Mouse (Mus musculus): Measurements from ENCODE around the gene Ugt1a10. TPM values are rescaled to one million over a fixed set of nuclear protein-coding genes. Genes with fewer than 3 reads are reported as not detected.

The Ugt1a10 gene
- polyA plus RNA-seq, 1 experiment from 2014 or later = 0.14 TPM

DNA sequence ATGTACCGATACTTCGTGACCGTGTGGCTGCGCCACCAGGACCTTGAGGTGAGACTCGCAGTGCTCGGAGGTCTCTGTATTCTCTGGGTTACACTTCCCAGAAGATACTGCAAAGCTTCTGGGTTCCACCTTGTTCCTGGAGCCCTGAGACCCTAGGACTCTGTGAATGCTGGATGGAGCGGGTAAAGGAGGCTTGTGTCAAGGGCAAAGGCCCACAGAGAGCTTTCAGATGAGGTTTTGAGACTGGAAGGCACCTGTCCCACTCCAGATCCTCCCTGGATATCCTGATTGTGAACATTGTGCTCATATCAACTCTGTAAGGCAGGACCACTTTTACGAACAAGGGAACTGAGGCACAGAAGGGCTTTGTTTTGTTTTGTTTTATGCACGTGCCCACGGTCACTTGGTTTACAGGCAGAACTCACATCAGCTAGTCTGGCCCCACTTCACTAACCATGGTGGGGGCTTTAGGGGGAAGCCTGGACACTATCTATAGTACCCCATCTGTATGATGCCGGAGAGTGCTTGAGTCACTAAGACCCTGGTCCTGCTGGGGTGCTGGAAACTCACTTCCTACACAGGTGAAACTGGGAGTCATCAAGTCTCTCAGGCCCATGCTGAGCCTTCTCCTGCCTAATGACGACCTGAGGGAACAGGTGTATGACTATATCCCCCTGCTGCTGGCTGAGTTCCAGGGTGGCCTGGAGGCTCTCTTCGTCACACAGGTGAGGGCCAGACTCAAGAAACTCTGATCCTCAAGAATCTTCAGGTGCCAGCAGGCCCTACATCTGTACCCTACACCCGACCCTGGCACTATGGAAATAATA, 178.4 kb downstream of the Ugt1a10 start:
- H3K9me3 ChIP-seq (replicated peaks; ENCODE audit: control insufficient read depth, low read length) = peaks cover 41% of the 10 kb centered on the region
- WGBS (ENCODE audit: insufficient replicate concordance) = 53% methylated on average over 14 of the region's 14 CpGs

DNA sequence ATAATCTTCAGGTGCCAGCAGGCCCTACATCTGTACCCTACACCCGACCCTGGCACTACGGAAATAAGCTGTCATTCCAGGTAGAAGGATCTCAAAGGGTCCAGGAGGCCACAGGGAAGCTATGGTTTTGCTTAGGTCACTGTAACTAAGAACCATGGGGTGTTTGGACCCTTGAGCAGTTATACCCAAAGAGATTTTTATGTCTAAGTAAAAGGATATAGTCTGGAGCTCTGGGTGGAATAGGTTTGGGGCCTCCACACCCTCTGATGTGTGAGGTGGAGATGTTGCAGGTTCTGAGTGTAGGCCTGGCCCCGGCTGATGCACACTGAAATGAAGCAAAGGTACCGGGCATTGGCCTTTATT, 179.0 kb downstream of the Ugt1a10 start:
- H3K27me3 ChIP-seq (ENCODE audit: control insufficient read depth, insufficient read depth, low read depth, low read length) = no peaks in the 10 kb centered on the region
- H3K4me2 ChIP-seq (ENCODE audit: low read depth, low read length) = no peak overlapping the region
- H3K4me3 ChIP-seq (ENCODE audit: low read depth, low read length) = no peak overlapping the region
- ATAC-seq (ENCODE audit: low read depth) = no peak
- no peaks in the 10 kb centered on the region for H3K36me3 ChIP-seq (ENCODE audit: control insufficient read depth, insufficient read depth)
- WGBS (ENCODE audit: insufficient replicate concordance) = 45% methylated on average over 4 of the region's 4 CpGs
- no peaks in the 10 kb centered on the region for H3K4me1 ChIP-seq (ENCODE audit: control insufficient read depth, low read depth, low read length)
- peaks cover 46% of the 10 kb centered on the region for H3K9me3 ChIP-seq (replicated peaks; ENCODE audit: control insufficient read depth, low read length)
- H3K27ac ChIP-seq (ENCODE audit: low read length) = no peak overlapping the region
- H3K9ac ChIP-seq (ENCODE audit: low read depth, low read length) = no peak overlapping the region

More for the DNA sequence above, 178.4 kb downstream of the Ugt1a10 start:
- no peak overlapping the region for H3K9ac ChIP-seq (ENCODE audit: low read depth, low read length)
- no peak for ATAC-seq (ENCODE audit: low read depth)
- H3K27me3 ChIP-seq (ENCODE audit: control insufficient read depth, insufficient read depth, low read depth, low read length) = no peaks in the 10 kb centered on the region
- no peaks in the 10 kb centered on the region for H3K4me1 ChIP-seq (ENCODE audit: control insufficient read depth, low read depth, low read length)
- H3K4me3 ChIP-seq (ENCODE audit: low read depth, low read length) = no peak overlapping the region
- no peak overlapping the region for H3K4me2 ChIP-seq (ENCODE audit: low read depth, low read length)
- H3K36me3 ChIP-seq (ENCODE audit: control insufficient read depth, insufficient read depth) = no peaks in the 10 kb centered on the region
- no peak overlapping the region for H3K27ac ChIP-seq (ENCODE audit: low read length)

DNA sequence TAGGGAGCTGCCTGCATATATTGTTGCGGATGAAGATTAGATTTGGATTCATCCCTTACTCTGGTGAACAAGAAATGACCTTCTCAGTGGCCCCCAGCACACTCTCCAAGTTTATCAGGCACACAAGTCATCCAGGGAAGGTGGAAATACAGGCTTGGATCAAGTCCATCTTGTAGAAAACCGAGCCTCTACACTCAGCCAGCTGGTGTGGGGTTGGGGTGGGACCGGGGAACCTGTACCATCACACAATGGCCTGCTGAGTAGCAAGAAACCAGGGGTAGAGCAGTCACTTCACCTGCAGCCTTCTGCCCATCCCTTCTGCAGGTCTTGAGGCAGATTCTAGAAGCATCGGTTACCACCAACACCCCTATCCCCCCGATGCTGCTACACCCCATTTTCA, 179.5 kb downstream of the Ugt1a10 start:
- Histone ChIP-seq H3K27ac (ENCODE audit: low read length) (no peak overlapping the region), H3K4me1 (ENCODE audit: control insufficient read depth, low read depth, low read length) (no peaks in the 10 kb centered on the region), H3K4me2 (ENCODE audit: low read depth, low read length) (no peak overlapping the region), H3K36me3 (ENCODE audit: control insufficient read depth, insufficient read depth) (no peaks in the 10 kb centered on the region), H3K9ac (ENCODE audit: low read depth, low read length) (no peak overlapping the region), H3K4me3 (ENCODE audit: low read depth, low read length) (no peak overlapping the region), H3K27me3 (ENCODE audit: control insufficient read depth, insufficient read depth, low read depth, low read length) (no peaks in the 10 kb centered on the region), H3K9me3 (replicated peaks; ENCODE audit: control insufficient read depth, low read length) (peaks cover 43% of the 10 kb centered on the region)
- ATAC-seq (ENCODE audit: low read depth) = no peak
- WGBS (ENCODE audit: insufficient replicate concordance) = 31% methylated on average over 5 of the region's 5 CpGs

DNA sequence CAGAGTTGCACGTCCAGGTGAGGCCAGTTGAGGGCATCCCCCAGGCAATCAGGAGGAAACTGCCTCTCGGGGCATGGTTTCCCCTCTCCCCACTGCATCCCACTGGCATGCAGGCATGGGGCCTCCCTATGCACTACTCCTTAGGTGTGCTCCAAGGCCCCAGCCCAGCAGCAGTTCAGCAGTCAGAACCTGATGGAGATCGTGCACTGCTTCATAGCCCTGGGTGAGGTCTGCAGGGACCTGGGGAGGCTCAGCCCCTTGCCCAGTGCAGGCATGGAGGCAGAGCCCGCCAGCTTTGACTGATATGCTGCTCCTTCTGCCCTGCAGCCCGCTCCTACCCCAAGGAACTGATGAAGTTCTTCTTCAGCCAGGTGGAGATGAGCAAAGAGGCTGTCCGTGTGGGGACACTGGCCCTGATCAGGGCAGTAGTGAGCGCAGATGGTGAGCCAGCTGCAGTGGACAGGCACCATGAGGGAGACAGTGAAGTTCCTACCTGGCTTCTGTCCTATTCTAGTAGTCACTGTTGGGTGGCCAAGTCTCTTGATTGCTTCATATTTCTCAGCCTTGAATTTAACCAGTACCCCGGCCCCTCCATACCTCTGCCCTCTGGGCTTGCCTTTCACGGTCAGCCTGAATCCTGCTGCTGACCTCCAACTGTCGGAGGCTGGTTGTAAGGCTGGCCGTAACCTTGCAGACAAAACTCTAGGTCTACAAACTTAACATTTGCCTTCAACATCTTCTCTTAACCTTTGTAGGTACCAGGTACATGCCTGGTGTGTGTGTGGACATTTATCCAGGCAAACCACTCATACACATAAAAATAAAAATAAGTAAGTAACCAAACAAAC, 180.1 kb downstream of the Ugt1a10 start:
- no peaks in the 10 kb centered on the region for H3K27me3 ChIP-seq (ENCODE audit: control insufficient read depth, insufficient read depth, low read depth, low read length)
- no peak overlapping the region for H3K9ac ChIP-seq (ENCODE audit: low read depth, low read length)
- no peak overlapping the region for H3K4me2 ChIP-seq (ENCODE audit: low read depth, low read length)
- no peaks in the 10 kb centered on the region for H3K4me1 ChIP-seq (ENCODE audit: control insufficient read depth, low read depth, low read length)
- peaks cover 41% of the 10 kb centered on the region for H3K9me3 ChIP-seq (replicated peaks; ENCODE audit: control insufficient read depth, low read length)
- H3K27ac ChIP-seq (ENCODE audit: low read length) = no peak overlapping the region
- H3K4me3 ChIP-seq (ENCODE audit: low read depth, low read length) = no peak overlapping the region
- no peaks in the 10 kb centered on the region for H3K36me3 ChIP-seq (ENCODE audit: control insufficient read depth, insufficient read depth)
- no peak for ATAC-seq (ENCODE audit: low read depth)
- WGBS (ENCODE audit: insufficient replicate concordance) = 44% methylated on average over 11 of the region's 11 CpGs

DNA sequence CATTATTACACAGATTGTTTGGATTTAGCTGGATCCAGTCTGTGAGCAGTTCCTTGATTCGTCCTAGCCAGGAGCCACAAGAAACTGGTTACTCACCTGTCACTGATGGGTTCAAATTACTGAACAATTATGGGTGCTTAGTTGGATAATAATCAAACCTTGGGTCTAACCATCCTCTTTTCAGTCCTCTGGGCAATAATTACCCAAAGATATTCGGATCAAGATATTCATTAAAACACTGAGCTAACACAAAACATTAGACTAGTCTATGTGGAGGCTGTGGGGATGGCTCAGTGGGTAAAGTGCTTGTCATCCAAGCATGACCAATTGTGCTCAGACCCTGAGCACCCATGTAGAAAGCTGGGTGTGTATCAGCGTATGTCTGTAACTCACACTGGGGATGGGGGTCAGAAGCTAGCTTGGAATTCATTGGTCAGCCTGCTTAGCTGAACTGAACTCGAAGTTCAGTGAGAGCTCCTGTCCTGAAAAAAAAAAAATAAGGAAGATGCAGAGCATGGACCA, 180.8 kb downstream of the Ugt1a10 start:
- H3K27me3 ChIP-seq (ENCODE audit: control insufficient read depth, insufficient read depth, low read depth, low read length) = no peaks in the 10 kb centered on the region
- peaks cover 42% of the 10 kb centered on the region for H3K9me3 ChIP-seq (replicated peaks; ENCODE audit: control insufficient read depth, low read length)
- 37% methylated on average over 4 of the region's 4 CpGs for WGBS (ENCODE audit: insufficient replicate concordance)
- H3K9ac ChIP-seq (ENCODE audit: low read depth, low read length) = no peak overlapping the region
- no peak overlapping the region for H3K4me3 ChIP-seq (ENCODE audit: low read depth, low read length)
- H3K4me1 ChIP-seq (ENCODE audit: control insufficient read depth, low read depth, low read length) = no peaks in the 10 kb centered on the region
- no peaks in the 10 kb centered on the region for H3K36me3 ChIP-seq (ENCODE audit: control insufficient read depth, insufficient read depth)
- H3K27ac ChIP-seq (ENCODE audit: low read length) = no peak overlapping the region
- no peak overlapping the region for H3K4me2 ChIP-seq (ENCODE audit: low read depth, low read length)
- no peak for ATAC-seq (ENCODE audit: low read depth)

DNA sequence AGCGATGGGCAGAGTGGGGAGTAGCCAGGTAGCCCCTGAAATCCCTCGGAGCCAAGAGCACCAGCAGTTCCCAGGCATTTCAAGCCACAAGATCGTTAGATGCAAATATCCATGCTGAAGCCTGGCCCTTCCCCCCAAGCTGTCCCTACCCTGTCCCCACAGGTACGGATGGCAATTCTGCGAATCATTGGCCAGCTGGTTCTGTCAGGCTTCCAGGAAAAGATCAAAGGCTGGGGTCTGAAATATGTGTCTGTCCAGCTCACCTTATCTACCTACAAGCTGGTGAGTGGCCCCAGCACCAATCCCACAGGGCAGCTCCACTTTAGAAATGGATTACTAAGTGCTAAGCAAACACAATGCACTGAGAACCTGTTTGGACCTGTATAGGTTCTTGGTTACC, 182.1 kb downstream of the Ugt1a10 start:
- Histone ChIP-seq H3K9ac (ENCODE audit: low read depth, low read length) (no peak overlapping the region), H3K27ac (ENCODE audit: low read length) (no peak overlapping the region), H3K9me3 (replicated peaks; ENCODE audit: control insufficient read depth, low read length) (peaks cover 41% of the 10 kb centered on the region), H3K4me2 (ENCODE audit: low read depth, low read length) (no peak overlapping the region), H3K4me3 (ENCODE audit: low read depth, low read length) (no peak overlapping the region), H3K27me3 (ENCODE audit: control insufficient read depth, insufficient read depth, low read depth, low read length) (no peaks in the 10 kb centered on the region), H3K36me3 (ENCODE audit: control insufficient read depth, insufficient read depth) (no peaks in the 10 kb centered on the region), H3K4me1 (ENCODE audit: control insufficient read depth, low read depth, low read length) (no peaks in the 10 kb centered on the region)
- ATAC-seq (ENCODE audit: low read depth) = no peak
- WGBS (ENCODE audit: insufficient replicate concordance) = 57% methylated on average over 5 of the region's 5 CpGs

DNA sequence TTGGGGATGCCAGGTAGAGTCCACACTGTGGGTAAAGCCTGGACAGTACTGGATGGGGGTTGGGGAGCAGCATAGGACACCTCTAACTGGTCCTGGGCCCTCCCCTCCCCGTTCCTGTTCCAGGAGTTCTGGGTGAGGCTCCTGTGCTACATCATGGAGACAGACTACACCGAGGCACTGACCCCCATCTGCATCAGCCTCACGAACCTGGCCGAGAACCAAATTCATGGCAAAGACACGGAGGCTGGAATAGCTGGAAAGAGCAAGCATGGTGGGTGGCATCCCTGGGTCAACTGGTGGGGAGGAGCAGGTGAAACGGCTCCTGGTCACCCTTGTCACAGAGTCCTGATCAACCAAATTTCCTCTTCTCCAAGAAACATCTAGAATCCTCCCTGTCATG, 183.6 kb downstream of the Ugt1a10 start:
- H3K4me2 ChIP-seq (ENCODE audit: low read depth, low read length) = no peak overlapping the region
- H3K4me3 ChIP-seq (ENCODE audit: low read depth, low read length) = no peak overlapping the region
- no peak overlapping the region for H3K27ac ChIP-seq (ENCODE audit: low read length)
- H3K4me1 ChIP-seq (ENCODE audit: control insufficient read depth, low read depth, low read length) = no peaks in the 10 kb centered on the region
- H3K9me3 ChIP-seq (replicated peaks; ENCODE audit: control insufficient read depth, low read length) = peaks cover 45% of the 10 kb centered on the region
- 56% methylated on average over 6 of the region's 6 CpGs for WGBS (ENCODE audit: insufficient replicate concordance)
- H3K36me3 ChIP-seq (ENCODE audit: control insufficient read depth, insufficient read depth) = no peaks in the 10 kb centered on the region
- H3K9ac ChIP-seq (ENCODE audit: low read depth, low read length) = no peak overlapping the region
- peak; percentile 14; the same call in 1 of the 2 replicates for ATAC-seq (ENCODE audit: low read depth)
- no peaks in the 10 kb centered on the region for H3K27me3 ChIP-seq (ENCODE audit: control insufficient read depth, insufficient read depth, low read depth, low read length)

DNA sequence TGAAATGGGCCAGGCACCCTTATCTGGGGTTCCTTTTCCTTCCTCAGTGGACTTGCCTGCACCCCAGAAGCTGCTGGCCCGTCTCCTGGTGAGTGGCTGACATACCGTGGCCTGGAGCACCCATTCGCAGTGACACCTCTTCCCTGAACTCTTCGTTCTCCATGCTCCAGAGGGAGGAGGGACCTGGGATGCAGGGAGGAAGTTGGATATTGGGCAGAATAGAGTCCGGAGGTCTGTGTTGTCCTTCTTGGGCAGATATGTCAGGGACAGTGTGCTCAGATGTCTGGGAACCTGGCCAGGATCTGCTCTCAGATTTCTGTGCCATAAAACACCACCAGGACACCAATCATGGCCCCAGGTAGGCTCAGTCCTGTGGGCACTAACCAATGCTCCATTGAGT, 184.9 kb downstream of the Ugt1a10 start:
- Histone ChIP-seq H3K4me3 (ENCODE audit: low read depth, low read length) (no peak overlapping the region), H3K27me3 (ENCODE audit: control insufficient read depth, insufficient read depth, low read depth, low read length) (no peaks in the 10 kb centered on the region), H3K4me2 (ENCODE audit: low read depth, low read length) (no peak overlapping the region), H3K36me3 (ENCODE audit: control insufficient read depth, insufficient read depth) (no peaks in the 10 kb centered on the region), H3K4me1 (ENCODE audit: control insufficient read depth, low read depth, low read length) (no peaks in the 10 kb centered on the region), H3K9me3 (replicated peaks; ENCODE audit: control insufficient read depth, low read length) (peaks cover 36% of the 10 kb centered on the region), H3K9ac (ENCODE audit: low read depth, low read length) (no peak overlapping the region), H3K27ac (ENCODE audit: low read length) (no peak overlapping the region)
- 56% methylated on average over 5 of the region's 5 CpGs for WGBS (ENCODE audit: insufficient replicate concordance)
- no peak for ATAC-seq (ENCODE audit: low read depth)

DNA sequence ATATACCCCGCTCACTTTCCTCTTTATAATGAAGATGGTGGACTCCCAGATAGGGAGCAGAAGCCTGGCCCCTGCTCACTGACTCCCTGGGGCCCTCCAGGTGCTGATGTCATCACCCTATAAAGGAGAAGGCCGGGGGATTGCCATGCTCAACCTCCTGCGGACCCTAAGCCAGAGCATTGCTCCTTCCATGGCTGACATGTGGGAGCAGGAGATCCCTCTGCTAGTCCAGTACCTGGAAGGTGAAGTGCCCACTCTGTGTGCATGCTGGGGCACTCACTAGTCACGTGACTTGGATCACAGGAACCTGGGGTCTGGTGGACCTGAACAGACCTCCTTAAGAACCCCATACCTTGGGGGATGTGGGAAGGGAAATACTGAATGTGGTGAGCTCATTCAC, 185.4 kb downstream of the Ugt1a10 start:
- H3K36me3 ChIP-seq (ENCODE audit: control insufficient read depth, insufficient read depth) = no peaks in the 10 kb centered on the region
- peaks cover 34% of the 10 kb centered on the region for H3K9me3 ChIP-seq (replicated peaks; ENCODE audit: control insufficient read depth, low read length)
- WGBS (ENCODE audit: insufficient replicate concordance) = 48% methylated on average over 4 of the region's 4 CpGs

More for the DNA sequence above, 185.4 kb downstream of the Ugt1a10 start:
- Histone ChIP-seq H3K4me1 (ENCODE audit: control insufficient read depth, low read depth, low read length) (no peaks in the 10 kb centered on the region), H3K4me2 (ENCODE audit: low read depth, low read length) (no peak overlapping the region), H3K4me3 (ENCODE audit: low read depth, low read length) (no peak overlapping the region), H3K27ac (ENCODE audit: low read length) (no peak overlapping the region), H3K9ac (ENCODE audit: low read depth, low read length) (no peak overlapping the region), H3K27me3 (ENCODE audit: control insufficient read depth, insufficient read depth, low read depth, low read length) (no peaks in the 10 kb centered on the region)
- ATAC-seq (ENCODE audit: low read depth) = no peak

Measured in liver, embryonic 16.5 days (tissue).